Mouse (Mus musculus) Patski (cell line): ENCODE results near the gene Trh. TPM values are rescaled to one million over a fixed set of nuclear protein-coding genes. Genes with fewer than 3 reads are reported as not detected.

ENCODE experiments used
- ATAC-seq: fragments of 100-300 bp; one replicate; pipeline ENCODE4 v1.8.0; 2021
- CTCF ChIA-PET: fragments of 350-600 bp; sonication (Branson Sonifier 250); formaldehyde crosslinking; loops from one replicate; lab custom pipeline; 2022; ENCODE audit warnings: inconsistent platforms; lab: Charles Lee
- POLR2A ChIA-PET: fragments of 350-600 bp; sonication (Branson Sonifier 250); formaldehyde crosslinking; loops from one replicate; lab custom pipeline; 2022; ENCODE audit warnings: antibody characterized with exemption, inconsistent platforms; lab: Charles Lee
- DNase-seq: peaks from one replicate; pipeline ENCODE4 v3.0.0-alpha.2; 2011; ENCODE audit warnings: low read depth, low spot score
- H3K27me3 ChIP-seq: fragments of 371-371 bp; one replicate; pipeline ENCODE4 v1.5.1; 2021
- CTCF ChIP-seq: fragments of 100-300 bp; IDR thresholded peaks from one replicate; pipeline ENCODE4 v1.5.1; 2021
- in situ Hi-C: fragments of 300-500 bp; cut with MboI; formaldehyde crosslinking; loops from 3 replicates; pipeline ENCODE4 v1.11.1; 2018; ENCODE audit warnings: low pct_unique_long_range_greater_than_20kb, mixed read lengths
- polyA plus RNA-seq: library from polyadenylated mRNA; unstranded; gene quantifications from one replicate; pipeline ENCODE4 v1.2.3, GENCODE M21; 2021

Gene Trh
- polyA plus RNA-seq, 1 experiment from 2014 or later: not detected

GRCm38 (mm10) chr6:92261162-92261843 lies 16.9 kb upstream of the Trh start:
- in situ Hi-C loops: no loop called here
- POLR2A ChIA-PET: interaction anchor here (0.6 kb wide), 1 partner anchor 116 kb away, joined by 4 read pairs; no protein-coding TSS in a partner anchor
- DNase-seq (no peak), ATAC-seq (peak; percentile 42)
- H3K27me3 ChIP-seq: no peaks in the 10 kb centered on the region
- no peak for TF ChIP-seq CTCF
- CTCF ChIA-PET: interaction anchor here (0.9 kb wide), 1 partner anchor 9 kb away, joined by 3 read pairs; no protein-coding TSS in a partner anchor

- in situ Hi-C loops: no loop called here
- DNase-seq (no peak), ATAC-seq (no peak)
- ChIA-PET POLR2A (interaction anchor here (0.6 kb wide), 1 partner anchor 512 kb away, joined by 3 read pairs; no protein-coding TSS in a partner anchor), CTCF (interaction anchor here (2.0 kb wide), 1 partner anchor 14 kb away, joined by 6 read pairs; no protein-coding TSS in a partner anchor)
- H3K27me3 ChIP-seq: no peaks in the 10 kb centered on the region
- TF ChIP-seq CTCF: no peak
Observed at GRCm38 (mm10) chr6:92255346-92255745, 10.9 kb upstream of the Trh start.

- ATAC-seq: no peak
- in situ Hi-C loops: no loop called here
- H3K27me3 ChIP-seq: no peaks in the 10 kb centered on the region
- POLR2A ChIA-PET: no interaction called here
- DNase-seq: no peak
- no peak for TF ChIP-seq CTCF
- CTCF ChIA-PET: no interaction called here
Observed at GRCm38 (mm10) chr6:92253253-92253870, 8.9 kb upstream of the Trh start.

GRCm38 (mm10) chr6:92247215-92247919 lies 2.9 kb upstream of the Trh start:
- DNase-seq: no peak
- H3K27me3 ChIP-seq: peaks cover 34% of the 10 kb centered on the region
- POLR2A ChIA-PET: no interaction called here
- no peak for TF ChIP-seq CTCF
- no peak for ATAC-seq
- CTCF ChIA-PET: interaction anchor here (1.1 kb wide), 1 partner anchor 43 kb away, joined by 3 read pairs; no protein-coding TSS in a partner anchor
- in situ Hi-C loops: no loop called here

DNA sequence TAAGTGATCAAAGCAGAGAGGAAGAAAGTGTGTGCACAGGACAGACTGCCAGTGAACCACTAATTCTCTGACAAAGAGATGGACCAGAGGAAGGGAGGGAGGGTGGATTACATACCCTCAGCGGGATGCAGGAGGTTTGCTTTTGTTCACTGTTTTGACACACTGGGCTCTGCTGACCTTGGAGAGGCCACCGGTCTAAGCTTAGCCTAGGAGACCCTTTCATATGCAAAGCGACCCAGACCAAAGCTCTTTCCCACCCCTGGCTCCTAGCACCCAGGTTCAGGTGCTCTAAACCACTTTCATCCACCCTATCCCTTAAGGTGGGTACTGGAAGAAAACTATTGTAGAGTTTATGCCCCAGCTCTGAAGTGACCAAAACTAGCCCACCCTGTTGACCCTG lies 1.9 kb upstream of the Trh start:
- peaks cover 34% of the 10 kb centered on the region for H3K27me3 ChIP-seq
- ChIA-PET CTCF (interaction anchor here (1.1 kb wide), 1 partner anchor 42 kb away, joined by 3 read pairs; no protein-coding TSS in a partner anchor), POLR2A (no interaction called here)
- DNase-seq: no peak
- no peak for TF ChIP-seq CTCF
- no peak for ATAC-seq
- in situ Hi-C loops: no loop called here

DNA sequence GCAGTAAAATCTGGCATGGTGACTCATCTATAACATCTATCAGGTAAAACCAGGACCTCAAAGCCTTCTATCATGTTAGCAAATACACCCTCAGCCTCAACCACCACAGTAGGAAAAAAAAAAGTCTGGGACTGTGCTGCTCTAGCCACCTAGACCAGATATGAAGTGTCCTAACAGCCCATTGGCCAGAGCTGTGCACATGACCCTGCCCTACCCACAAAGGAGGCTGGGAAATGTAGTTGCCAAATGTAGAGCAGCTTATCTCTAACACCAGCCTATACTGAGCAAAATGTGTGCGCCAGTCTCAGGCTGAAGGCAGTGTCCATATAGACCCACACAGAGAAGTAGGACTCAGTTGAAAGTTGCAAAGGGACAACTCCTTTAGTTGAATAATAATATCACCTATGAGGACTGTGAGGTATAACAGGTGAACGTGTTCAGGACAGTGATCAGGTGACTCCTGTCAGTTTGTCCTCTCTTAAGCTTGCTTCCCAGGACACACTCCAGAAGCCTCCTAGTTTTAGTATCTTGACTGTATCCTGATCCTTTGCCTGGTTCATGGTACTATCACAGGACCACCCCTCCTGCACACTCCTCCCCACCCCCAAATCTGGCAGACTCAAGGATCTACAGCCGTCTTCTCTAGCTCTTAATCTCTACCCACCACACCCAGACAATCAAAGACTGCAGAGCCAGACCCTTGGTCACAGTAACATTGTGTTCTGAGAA lies 3.1 kb downstream of the Trh start:
- DNase-seq (no peak), ATAC-seq (no peak)
- TF ChIP-seq CTCF: no peak
- POLR2A ChIA-PET: no interaction called here
- in situ Hi-C loops: no loop called here
- peaks cover 32% of the 10 kb centered on the region for H3K27me3 ChIP-seq
- CTCF ChIA-PET: interaction anchor here (1.1 kb wide), 1 partner anchor 10 kb away, joined by 4 read pairs; no protein-coding TSS in a partner anchor

GRCm38 (mm10) chr6:92235036-92235435 lies 9.4 kb downstream of the Trh start:
- in situ Hi-C loops: no loop called here
- no peak for DNase-seq
- TF ChIP-seq CTCF: no peak
- ChIA-PET POLR2A (interaction anchor here (0.7 kb wide), 1 partner anchor 1179 kb away, joined by 3 read pairs; no protein-coding TSS in a partner anchor), CTCF (no interaction called here)
- ATAC-seq: no peak
- H3K27me3 ChIP-seq: peaks cover 11% of the 10 kb centered on the region

- no peak for DNase-seq
- CTCF ChIA-PET: interaction anchor here (1.3 kb wide), 1 partner anchor 38 kb away, joined by 3 read pairs; no protein-coding TSS in a partner anchor
- ATAC-seq: no peak
- no peak for TF ChIP-seq CTCF
- in situ Hi-C loops: no loop called here
- H3K27me3 ChIP-seq: peaks cover 5% of the 10 kb centered on the region
- POLR2A ChIA-PET: no interaction called here
Observed at GRCm38 (mm10) chr6:92231762-92232161, 12.7 kb downstream of the Trh start.

GRCm38 (mm10) chr6:92231356-92231755 lies 13.1 kb downstream of the Trh start:
- POLR2A ChIA-PET: interaction anchor here (0.6 kb wide), 1 partner anchor 34 kb away, joined by 4 read pairs; no protein-coding TSS in a partner anchor
- in situ Hi-C loops: no loop called here
- H3K27me3 ChIP-seq: peaks cover 5% of the 10 kb centered on the region
- no peak for TF ChIP-seq CTCF
- CTCF ChIA-PET: no interaction called here
- ATAC-seq (no peak), DNase-seq (no peak)

- ChIA-PET POLR2A (no interaction called here), CTCF (interaction anchor here (1.2 to 1.8 kb wide), 3 partner anchors 9 to 40 kb away, joined by 3 to 6 read pairs (median 4); no protein-coding TSS in a partner anchor)
- in situ Hi-C loops: no loop called here
- ATAC-seq (no peak), DNase-seq (no peak)
- no peak for TF ChIP-seq CTCF
- H3K27me3 ChIP-seq: peaks cover 11% of the 10 kb centered on the region
Observed at GRCm38 (mm10) chr6:92229586-92229985, 14.9 kb downstream of the Trh start.
